Mouse (Mus musculus) adrenal gland, postnatal 10 days (tissue): ENCODE measurements around the gene Notch3. TPM values are rescaled to one million over a fixed set of nuclear protein-coding genes. Genes with fewer than 3 reads are reported as not detected.
"Not testable (repeated sequence)": the region's sequence is repeated elsewhere in the genome, so short reads cannot be mapped to it uniquely, and the experiment has no call there.

Experiments used
- DNase-seq: peaks from one replicate; pipeline ENCODE4 v3.0.0; 2021; ENCODE audit warnings: mixed read lengths
- total RNA-seq, 2 experiments: library from RNA; stranded (reverse); gene quantifications; 2 replicates each; pipeline ENCODE4 v1.2.3; 2021

The Notch3 gene
- total RNA-seq, 2 experiments from 2014 or later: 24.9 to 31.7 TPM

DNA sequence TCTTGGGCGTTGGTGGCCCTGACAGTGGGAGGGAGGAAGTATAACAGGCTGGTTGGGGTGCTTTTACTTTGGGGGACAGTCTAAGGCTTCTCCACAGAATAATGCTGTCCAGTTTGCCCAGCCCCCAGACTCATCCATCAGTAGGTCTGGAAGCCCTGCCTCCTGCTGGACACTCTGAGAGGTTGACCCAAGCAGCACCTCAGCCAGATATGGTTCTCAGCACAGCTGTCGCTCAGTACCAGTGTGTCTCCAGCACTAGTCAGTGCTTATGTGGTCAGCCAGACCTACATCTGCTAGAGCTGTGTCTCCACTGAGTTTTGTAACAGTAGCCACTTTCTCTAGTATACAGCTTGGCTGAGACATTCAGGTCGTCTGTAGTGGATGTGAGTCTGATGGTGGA, 48.2 kb downstream of the Notch3 start:
- DNase-seq: no peak

DNA sequence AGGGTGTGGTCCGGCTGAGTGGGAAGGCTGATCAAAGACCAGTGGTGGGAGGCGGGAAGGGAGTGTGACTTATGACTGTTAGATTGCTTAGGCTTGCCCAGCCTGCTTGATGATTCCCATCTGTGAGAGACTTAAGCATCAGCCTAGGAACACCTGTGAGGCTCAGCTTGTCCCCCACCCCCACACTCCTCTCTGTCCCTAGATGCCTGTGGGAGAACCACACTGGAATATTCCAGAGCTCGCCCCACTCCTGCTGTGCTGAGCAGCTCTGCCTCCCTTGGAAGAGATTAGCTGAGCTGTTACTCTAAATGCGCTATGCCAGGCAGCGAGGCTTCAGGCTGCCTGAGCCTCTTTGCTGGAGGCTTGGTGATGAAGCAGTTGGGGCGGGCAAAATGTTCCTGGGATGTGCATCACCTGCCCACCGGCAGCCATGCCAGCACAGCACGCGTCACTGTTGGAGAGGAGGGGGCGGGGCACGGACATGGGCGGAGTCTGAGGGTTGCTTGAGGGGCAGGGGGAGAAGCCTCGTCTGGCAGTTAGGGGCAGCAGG, 48.7 kb downstream of the Notch3 start:
- peak; percentile 57 for DNase-seq

DNA sequence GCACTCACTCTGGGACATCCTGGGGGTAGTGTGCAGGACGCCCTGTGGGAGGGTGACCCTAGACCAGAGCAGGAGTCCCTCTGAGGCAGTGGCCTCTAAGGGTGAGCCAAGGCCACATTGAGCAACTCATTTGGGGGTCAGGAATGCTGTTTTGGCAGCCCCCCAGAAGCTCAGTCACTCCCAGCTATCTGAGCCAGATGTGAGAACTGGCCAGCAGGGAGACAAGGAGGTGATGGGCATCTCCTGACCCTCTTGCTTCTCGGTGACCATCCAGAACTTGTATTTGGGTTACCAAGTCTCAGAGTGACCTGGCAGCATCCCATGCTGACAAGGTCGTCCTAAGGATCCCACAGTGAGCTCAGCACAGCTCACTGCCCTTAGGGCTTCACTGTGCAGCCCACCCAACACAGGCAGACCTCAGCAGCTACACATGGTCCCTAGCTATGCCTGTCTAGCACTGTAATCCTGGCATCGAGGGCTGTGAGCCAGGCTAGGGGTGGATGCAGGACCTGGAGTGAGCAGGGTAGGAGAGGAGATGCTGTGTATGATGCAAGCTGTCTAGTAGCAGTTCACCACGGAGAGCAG, 49.3 kb downstream of the Notch3 start:
- DNase-seq: peak; percentile 85

DNA sequence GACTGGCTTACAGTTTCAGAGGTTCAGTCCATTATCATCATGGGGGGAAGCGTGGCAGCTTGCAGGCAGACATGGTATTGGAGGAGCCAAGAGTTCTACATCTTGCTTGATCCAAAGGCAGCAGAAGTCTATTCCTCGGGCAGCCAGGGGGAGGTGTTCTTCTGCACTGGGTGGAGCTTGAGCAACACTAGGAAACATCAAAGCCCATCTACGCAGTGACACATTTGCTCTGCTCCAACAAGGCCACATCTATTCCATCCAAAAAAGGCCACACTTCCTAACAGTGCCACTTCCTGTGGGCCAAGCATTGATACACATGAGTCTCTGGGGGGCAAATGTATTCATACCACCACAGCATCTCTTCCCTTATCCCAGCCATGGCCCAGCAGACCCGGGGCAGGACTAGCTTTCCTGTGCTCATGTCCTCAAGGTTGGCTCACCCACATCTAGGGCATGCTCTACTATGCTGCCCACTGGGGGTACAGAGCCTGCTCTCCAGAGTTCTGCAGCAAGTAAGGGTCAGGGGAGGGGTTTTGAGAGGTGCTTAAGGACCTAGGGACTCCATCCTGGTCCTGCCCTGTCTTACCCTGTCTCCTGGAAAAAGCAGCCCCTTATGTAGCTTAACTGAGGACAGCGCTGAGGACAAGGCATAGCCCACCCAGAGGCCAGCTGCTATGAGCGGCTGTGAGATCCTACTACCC, 49.9 kb downstream of the Notch3 start:
- peak; percentile 45 for DNase-seq

DNA sequence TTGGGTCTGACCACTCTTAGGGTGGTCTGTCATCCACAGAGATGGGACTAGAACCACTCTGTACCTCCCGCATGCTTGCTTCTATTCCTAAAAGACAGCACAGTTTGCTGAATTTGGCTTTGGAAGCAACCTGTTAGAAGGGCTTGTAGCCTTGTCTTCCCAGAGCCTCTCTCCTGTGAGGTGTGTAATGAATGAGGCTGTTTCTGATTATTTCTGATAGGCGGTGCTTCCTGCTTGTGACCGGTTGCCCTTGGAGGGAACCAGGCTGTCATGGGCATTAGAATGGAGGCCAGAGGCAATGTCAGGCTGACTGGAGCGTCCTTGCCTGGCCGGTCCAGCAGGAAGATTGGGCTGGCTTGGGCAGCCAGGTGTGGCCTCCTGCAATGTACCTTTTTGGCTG, 52.2 kb downstream of the Notch3 start:
- peak; percentile 33 for DNase-seq

DNA sequence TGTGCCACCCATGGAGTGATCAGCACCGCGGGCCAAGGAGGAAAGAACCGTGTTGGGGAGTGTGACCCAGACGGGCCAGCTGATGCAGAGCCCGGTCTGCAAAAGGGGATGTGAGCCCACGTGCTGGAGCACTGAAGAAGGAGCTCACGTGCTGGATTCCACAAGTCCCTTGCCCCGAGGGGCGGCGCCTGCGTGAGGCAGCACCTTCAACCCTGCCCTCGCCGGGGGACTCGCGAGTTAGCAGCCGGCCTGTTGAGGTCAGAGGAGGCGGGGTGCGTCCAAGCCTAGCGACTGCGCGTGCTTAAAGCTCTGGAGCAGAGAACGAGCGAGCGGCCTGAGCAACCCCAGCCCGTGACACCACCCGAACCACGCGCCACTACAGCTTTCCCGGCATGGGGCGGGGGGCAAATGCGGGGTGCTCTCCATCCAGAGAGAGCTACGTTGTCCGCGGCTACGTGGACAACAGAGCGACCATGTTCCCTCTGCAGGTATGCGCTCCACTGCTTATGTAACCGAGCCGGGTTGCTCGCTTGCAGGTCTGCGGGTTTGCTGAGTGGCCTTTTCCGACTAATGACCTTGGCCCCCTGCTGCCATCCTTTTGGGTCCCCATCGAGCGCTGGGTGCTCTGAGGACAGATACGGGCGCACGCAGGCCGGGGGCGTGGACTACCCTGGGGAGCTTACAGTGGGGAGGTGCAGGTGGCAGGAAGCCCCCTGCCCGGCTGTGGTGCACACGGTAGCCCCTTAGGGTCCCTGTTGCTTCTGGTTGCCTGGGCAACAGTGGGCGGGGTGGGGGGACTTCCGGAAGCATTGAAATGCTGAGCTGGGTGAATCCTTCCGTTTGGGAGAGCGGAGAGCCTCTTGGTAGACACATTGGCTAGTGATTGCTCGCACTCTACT, 52.9 kb downstream of the Notch3 start:
- peak; percentile 87 for DNase-seq

DNA sequence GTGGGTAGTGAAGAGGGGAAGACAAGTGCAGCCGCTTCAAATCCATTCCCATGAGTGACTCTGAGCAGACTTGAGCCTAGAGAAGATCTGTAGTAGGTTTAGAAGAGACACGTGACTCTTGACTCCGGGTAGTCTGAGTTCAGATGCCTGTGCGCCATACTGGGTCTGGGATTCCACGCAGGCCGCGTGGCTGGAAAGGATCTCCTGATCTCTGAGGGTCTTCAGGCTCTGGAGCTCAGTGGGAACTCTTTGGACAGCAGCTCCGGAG, 53.5 kb downstream of the Notch3 start:
- DNase-seq: no peak

DNA sequence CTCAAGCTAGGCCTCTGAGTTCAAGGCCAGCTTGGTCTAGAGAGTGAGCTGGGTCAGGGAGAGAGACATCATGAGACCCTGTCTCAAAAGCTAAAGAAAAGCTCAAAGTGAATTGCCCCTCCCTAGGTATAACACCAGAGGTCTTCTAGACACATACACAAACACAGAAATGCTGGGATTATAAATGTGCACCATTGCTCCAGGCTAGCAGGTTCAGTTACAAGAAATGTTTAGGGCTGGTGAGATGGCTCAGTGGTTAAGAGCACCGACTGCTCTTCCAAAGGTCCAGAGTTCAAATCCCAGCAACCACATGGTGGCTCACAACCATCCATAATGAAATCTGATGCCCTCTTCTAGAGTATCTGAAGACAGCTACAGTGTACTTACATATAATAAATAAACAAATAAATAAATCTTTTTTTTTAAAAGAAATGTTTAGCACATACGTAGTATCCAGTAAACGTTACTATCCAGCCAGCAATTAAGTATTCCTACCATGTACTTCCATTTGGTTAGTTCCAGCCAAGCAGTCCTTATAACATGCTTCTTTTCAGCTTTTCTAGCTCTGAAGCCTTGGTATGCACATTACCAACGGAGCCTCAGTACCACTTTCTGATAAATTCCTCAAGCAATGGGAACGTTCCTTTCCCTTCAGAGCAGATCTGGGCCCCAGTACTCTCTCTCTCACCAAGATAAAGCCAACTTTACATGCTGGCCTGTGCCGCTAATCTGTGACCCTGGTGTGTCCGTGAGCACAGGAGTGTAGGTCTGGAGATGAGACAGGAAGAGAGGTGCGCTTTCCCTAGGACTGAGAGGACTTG, 54.0 kb downstream of the Notch3 start:
- no peak for DNase-seq

DNA sequence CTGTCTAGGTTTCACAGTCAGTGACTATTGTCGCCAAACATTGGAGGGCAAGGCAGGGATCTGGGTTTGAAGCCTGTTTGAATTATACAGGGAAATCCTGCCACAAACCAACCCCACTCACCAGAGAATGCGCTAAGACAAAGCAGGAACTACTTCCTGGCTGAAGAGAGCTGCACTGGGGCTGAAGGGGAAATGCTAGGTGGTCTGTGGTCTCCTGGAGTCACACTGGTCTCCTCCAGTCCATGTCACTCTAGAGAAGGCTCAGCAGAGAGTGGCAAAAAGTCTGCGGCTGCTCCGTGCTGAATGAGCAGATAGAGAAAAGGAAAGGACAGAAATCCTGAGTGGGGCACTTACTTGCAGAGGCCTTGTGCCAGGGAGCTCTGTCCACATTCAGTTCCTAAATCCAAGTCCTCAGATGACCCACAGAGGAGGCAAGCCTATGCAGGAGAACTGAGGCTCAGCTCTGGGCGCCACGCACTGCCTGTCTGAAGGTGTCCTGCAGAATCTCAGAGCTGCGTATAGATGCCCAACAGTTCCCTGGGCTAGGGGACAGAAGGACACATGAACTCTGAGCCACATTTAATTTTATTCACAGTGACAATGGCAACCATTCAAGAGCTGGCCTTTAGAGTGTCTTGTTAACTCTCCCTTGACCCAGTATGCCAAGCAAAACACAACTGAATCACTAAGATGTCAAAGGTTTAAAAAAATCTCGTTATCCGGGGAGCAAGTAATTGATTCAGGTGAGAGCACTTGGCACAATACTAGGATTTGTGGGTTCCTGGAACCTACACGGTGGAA, 55.5 kb downstream of the Notch3 start:
- peak; percentile 23 for DNase-seq

DNA sequence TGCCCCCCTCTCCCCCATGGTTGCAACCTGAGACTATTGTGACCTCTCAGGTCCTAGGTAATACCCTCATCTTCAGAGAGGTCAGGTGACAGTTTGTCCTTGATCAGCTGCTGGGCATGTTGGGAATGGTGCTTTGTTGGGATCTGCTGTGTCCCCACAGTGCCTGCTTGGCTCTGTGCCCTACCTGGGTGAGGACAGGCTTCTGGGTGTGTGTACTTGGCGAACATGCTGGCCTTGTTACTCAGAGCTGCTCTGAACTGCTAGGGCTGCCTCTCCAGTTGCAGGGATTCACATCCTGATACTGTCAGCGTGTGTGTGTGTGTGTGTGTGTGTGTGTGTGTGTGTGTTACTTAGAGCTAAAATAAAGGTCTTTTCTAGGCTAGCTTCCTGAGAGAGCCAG, 56.2 kb downstream of the Notch3 start:
- DNase-seq: peak; percentile 86

DNA sequence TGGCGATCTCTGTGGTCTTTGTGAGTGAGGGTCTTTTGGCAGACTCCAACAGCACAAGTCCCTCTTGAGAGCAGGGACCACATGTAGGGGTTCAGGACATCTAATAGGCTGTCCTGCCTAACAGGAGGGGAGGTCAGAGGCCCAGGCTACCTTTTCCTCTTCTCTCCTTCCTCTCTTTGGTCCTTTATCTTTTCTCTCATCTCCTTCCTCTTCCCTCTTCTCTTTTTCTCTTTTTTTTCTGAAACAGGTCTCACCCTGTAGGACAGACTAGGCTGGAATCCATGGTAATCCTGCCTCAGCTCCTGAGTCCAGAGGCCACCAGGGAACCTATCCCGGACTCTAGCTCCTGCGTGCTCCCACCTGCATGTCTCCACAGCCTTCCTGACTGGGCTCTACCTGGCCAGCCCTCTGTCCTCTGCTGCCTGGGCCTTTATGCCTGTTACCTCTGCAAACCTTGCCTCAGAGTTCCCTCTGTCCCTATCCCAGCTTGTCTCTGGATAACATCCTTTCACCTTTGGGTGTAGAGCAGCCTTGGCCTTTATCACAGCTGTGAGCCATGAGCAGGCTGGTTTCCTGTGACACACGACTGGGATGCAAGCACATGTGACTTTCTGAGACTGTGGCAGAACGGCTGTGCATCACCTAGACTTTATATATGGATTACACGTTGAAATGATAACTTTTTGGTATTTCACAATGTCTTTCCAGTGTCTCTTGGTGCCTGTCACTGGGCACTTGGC, 57.3 kb downstream of the Notch3 start:
- peak; percentile 15 for DNase-seq

DNA sequence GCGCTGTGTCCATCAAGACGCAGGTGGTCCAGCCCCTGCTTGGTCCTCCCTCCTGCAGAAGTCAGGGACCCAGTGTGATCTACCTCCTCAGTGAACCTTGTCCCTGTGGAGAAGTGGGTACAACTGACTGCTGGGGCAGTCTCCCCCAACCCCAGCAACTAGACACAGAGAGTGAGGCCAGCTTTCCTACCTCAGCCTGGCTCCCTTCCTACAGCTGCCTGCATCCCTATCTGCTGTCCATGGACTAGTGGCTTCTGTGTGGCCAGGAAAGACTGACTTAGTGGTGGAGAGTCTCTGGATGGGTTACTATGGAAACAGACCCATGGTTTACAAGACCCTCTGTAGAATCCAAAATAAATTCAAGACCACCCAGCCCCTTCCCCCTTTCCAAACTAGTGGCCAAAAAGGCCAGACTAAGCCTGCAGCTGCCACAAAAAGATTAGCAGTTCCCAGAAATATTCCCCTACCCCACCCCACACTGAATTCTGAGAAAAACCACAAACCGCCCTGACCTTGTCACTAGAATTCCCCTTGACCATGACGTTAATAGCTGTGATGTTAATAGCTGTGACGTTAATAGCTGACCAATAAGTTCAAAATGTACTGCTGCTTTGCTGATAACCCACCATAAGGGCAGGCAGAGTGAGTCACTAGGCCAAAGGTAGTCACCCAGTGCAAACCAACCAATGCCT, 58.2 kb downstream of the Notch3 start:
- DNase-seq: not testable (repeated sequence)

DNA sequence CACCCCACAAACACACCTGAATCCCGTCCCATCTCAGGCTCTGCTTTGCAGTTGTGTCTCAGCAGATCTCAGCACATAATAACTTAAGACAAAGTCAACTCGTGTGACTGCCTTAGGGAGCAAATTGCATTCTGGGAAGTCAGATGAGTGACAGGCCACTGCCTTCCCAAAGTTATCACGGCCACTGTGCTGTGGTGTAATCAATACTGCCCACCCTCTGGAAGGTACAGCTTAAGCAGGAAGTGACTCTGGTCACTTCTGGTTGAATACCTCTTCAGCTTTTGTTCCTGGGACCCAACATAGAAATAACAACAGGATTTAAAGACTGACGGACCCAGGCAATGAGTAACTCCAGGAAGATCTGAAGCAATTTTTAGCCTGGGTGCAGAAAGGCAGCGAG, 58.8 kb downstream of the Notch3 start:
- DNase-seq: no peak

DNA sequence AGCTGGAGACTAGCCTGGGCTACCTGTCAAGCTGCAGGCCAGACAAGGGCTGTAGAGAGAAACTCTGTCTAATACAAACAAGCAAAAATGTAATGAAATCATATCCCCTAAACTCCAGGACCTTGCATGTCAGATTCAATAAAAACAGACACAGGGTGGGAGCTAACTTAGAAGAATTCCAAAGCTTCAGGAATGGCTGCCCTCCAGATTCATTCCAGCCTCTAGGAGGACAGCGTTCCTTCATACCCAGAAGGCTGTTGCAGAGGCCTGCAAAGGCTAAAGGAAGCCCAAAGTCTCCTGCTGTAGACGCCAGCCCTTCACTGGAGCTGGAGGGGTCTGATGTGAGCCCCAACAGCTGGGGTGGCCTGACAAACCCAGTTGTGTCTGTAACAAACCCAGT, 60.3 kb downstream of the Notch3 start:
- no peak for DNase-seq

DNA sequence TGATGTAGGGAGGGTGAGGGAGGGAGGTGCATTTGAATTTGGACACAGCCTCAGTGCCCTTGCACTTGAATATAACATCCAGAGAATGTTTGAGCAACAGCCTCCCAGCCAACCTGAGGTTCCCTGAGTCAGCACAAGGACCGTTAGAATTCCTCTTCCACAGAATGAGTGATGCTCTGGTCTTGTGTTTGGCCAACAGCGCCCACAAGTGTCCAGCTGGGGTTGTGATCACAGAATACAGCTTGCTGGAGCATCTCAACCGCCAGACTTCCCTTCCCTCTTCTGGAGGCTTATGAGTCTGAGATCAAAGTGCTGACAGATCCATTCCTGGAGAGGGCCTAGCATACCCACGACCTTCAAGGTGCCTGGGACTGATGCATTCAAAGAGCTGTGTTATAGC, 63.6 kb downstream of the Notch3 start:
- DNase-seq: peak; percentile 40

DNA sequence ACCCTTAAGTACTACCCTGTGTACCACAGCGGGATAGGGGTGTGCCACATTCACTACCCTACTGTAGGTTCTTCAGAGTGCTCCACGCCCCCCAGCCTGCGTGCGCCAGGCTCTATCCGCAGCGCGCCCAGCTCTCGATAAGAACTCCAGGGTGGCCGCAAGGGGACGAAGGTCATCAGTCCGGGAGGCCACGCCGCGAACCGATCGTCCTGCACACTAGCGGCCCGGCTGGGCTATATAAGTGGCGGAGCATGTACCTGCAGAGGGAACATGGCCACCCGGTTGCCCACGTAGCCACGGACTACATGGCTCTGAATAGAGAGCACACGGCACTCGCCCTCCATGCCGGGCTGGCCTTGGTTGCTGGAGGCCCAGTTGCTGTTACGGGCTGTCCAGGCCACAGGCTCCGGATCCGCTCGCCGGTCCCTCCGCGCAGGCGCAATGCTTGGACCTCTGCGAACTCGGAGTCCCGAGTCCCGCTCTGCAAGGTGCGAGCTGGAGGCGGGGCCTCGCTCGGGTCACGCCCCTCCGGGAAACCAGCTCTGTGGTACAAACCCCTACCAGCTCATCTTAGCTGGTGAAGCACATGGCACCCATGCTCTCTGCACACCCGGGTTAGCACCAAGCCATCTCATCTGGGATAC, 66.6 kb downstream of the Notch3 start:
- DNase-seq: peak; percentile 87

DNA sequence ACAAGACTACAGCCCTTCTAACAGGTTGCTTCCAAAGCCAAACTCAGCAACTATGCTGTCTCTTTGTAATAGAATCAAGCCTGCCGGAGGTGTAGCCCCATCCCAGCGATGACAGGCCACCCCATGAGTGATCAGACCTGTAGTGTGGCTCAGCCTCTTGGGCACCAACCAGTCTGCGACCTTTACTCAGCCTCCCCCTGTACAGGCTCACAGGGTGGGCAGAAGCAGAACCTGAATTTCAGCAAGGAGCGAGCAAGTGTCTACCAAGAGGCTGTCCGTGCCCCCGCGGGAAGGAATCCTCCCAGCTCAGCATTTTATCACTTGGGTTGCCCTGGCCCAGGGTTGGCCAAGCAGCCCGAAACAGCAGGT, 67.1 kb downstream of the Notch3 start:
- DNase-seq: no peak

DNA sequence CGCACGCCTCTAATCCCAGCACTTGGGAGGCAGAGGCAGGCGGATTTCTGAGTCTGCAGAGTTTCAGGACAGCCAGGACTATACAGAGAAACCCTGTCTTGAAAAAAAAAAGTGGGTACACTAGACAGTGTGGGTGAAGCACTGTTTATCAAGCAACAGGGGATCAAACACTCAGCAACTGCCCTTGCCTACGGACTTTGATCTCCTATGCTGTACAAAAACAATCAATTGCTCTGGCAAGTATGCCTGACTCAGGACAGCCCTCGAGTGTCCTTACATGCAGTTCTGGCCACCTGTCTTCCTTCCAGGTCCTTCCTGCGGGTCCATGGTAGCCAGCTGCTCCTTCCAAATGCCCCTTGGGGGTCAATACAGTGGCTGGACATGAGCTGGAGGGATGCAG, 67.7 kb downstream of the Notch3 start:
- not testable (repeated sequence) for DNase-seq

DNA sequence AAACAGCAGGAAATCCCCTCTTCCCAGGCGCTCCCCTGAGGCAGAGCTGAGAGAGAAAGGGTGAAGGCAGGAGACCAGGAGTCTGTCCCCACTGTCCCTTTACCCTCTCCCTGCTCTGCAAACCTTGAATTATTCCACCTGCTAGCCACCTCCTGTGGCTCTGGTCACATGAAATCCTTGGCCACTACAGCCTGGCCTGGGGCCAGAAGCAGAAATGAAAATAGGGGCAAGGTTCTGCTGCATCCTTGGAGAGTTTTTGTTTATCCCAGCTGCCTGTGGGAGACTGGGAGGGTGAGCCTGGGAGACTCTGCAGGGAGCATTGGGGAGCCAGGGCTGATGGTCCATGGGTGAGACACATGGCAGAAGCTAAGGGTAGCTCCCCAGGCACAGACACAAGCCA, 69.0 kb downstream of the Notch3 start:
- DNase-seq: peak; percentile 72

DNA sequence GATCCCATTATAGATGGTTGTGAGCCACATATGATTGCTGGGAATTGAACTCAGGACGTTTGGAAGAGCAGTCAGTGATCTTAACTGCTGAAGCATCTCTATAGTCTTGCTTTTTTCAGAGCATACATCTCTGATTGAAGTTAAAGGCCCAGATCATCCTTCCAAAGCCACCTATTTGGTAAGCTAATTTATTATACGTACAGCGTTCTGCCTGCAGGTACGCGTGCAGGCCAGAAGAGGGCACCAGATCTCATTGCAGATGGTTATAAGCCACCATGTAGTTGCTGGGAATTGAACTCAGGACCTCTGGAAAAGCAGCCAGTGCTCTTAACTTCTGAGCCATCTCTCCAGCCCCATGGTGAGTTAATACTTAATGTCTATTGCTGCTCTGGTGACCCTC, 73.8 kb downstream of the Notch3 start:
- no peak for DNase-seq
